Mouse (Mus musculus) heart, adult 2 months (tissue): ENCODE measurements at regions not wholly inside any gene's neighbourhood (a gene's known extent, or its start where the extent isn't known, plus 50 kb on each side); places are given as distances from the start of the nearest gene placed in this dataset.

ENCODE experiments used
- CTCF ChIP-seq: fragments of 200-600 bp; IDR thresholded peaks from 2 replicates; pipeline ENCODE4 v1.8.1; 2022; ENCODE audit warnings: antibody characterized with exemption, mild to moderate bottlenecking, moderate library complexity
- EP300 ChIP-seq: fragments of 200-500 bp; IDR thresholded peaks from 2 replicates; pipeline ENCODE4 v1.6.1; 2011; ENCODE audit warnings: low read depth, low read length, control low read depth; ENCODE audit not compliant: insufficient read depth
- POLR2A ChIP-seq: fragments of 200-500 bp; IDR thresholded peaks from 2 replicates; pipeline ENCODE4 v1.6.1; 2011; ENCODE audit warnings: mild to moderate bottlenecking, low read depth, low read length, control low read depth; ENCODE audit not compliant: insufficient read depth

- no peak for TF ChIP-seq POLR2A
- no peak for TF ChIP-seq CTCF
- no peak for TF ChIP-seq EP300
Measured at GRCm38 (mm10) chr3:123846554-123846953, 155.9 kb upstream of the Ndst3 start.
